Mouse (Mus musculus): ENCODE results near the gene Egfr.

GRCm38 (mm10) chr11:16914756-16915155 lies 162.8 kb downstream of the Egfr start:
- no peak for TF ChIP-seq POLR2A (IDR thresholded peaks at IDR 0.05; ENCODE audit: borderline replicate concordance, extremely low read depth, insufficient read depth, insufficient read length, poor library complexity, severe bottlenecking)
- no peak for TF ChIP-seq CTCF (IDR thresholded peaks at IDR 0.05; ENCODE audit: borderline replicate concordance, extremely low read depth, insufficient read depth, insufficient read length)
